Mouse (Mus musculus): ENCODE measurements around the gene Zfp708.
"Not testable (repeated sequence)": the region's sequence is repeated elsewhere in the genome, so short reads cannot be mapped to it uniquely, and the experiment has no call there.

GRCm38 (mm10) chr13:67116163-67116562 lies 18.4 kb upstream of the Zfp708 start, which contains the start of gene Rslcan18:
- TF ChIP-seq POLR2A (IDR thresholded peaks at IDR 0.05; ENCODE audit: borderline replicate concordance, extremely low read depth, insufficient read depth, insufficient read length, poor library complexity, severe bottlenecking); CTCF (IDR thresholded peaks at IDR 0.05; ENCODE audit: borderline replicate concordance, extremely low read depth, insufficient read depth, insufficient read length): not testable (repeated sequence)

Data from brain, embryonic 14.5 days (tissue).